Mouse (Mus musculus): ENCODE data around the gene Hist1h1d. TPM values are rescaled to one million over a fixed set of nuclear protein-coding genes. Genes with fewer than 3 reads are reported as not detected.
"Not testable (repeated sequence)": the region's sequence is repeated elsewhere in the genome, so short reads cannot be mapped to it uniquely, and the experiment has no call there.

Gene Hist1h1d
- total RNA-seq, 2 experiments from 2014 or later = 17.8 to 19.5 TPM

- peak; percentile 47 for DNase-seq
Observed at GRCm38 (mm10) chr13:23530181-23530900, 22.7 kb upstream of the Hist1h1d start.

- peak; percentile 86 for DNase-seq
Observed at GRCm38 (mm10) chr13:23530901-23531875, 21.9 kb upstream of the Hist1h1d start, which contains the start of gene Hist1h4h. Gene Hist1h4h, plus strand, starts transcription at chr13:23531050.

- no peak for DNase-seq
Observed at GRCm38 (mm10) chr13:23532262-23533075, 20.6 kb upstream of the Hist1h1d start.

- not testable (repeated sequence) for DNase-seq
Observed at GRCm38 (mm10) chr13:23533560-23534367, 19.3 kb upstream of the Hist1h1d start, which contains the start of gene Hist1h2af. Gene Hist1h2af, plus strand, starts transcription at chr13:23533906.

- no peak for DNase-seq
Observed at GRCm38 (mm10) chr13:23534368-23535131, 18.5 kb upstream of the Hist1h1d start.

- DNase-seq = peak; percentile 75
Observed at GRCm38 (mm10) chr13:23535137-23536075, 17.7 kb upstream of the Hist1h1d start, which contains the start of gene Hist1h3g. Gene Hist1h3g, plus strand, starts transcription at chr13:23535422.

GRCm38 (mm10) chr13:23536076-23536822 lies 16.8 kb upstream of the Hist1h1d start:
- DNase-seq = no peak

GRCm38 (mm10) chr13:23537006-23537710 lies 15.9 kb upstream of the Hist1h1d start:
- no peak for DNase-seq

GRCm38 (mm10) chr13:23538249-23538648 lies 14.8 kb upstream of the Hist1h1d start:
- DNase-seq = no peak

GRCm38 (mm10) chr13:23539821-23540220 lies 13.2 kb upstream of the Hist1h1d start:
- not testable (repeated sequence) for DNase-seq

- DNase-seq = no peak
Observed at GRCm38 (mm10) chr13:23541497-23541896, 11.6 kb upstream of the Hist1h1d start.

- DNase-seq = not testable (repeated sequence)
Observed at GRCm38 (mm10) chr13:23542225-23542980, 10.7 kb upstream of the Hist1h1d start.

GRCm38 (mm10) chr13:23542999-23543607 lies 10.0 kb upstream of the Hist1h1d start, which contains the start of gene Hist1h2bh:
Gene Hist1h2bh, minus strand, starts transcription at chr13:23543392.
- DNase-seq = peak; percentile 23

GRCm38 (mm10) chr13:23543965-23544786 lies 8.9 kb upstream of the Hist1h1d start, which contains the start of gene Hist1h3f:
Gene Hist1h3f, plus strand, starts transcription at chr13:23544052.
- peak; percentile 40 for DNase-seq

GRCm38 (mm10) chr13:23544787-23545120 lies 8.3 kb upstream of the Hist1h1d start:
- DNase-seq = not testable (repeated sequence)

Measured in gastrocnemius, postnatal 10 days (tissue).